Mouse (Mus musculus) testis, adult 2 months (tissue): ENCODE measurements around the gene Shroom1. TPM values are rescaled to one million over a fixed set of nuclear protein-coding genes. Genes with fewer than 3 reads are reported as not detected.

Source experiments
- H3K27ac ChIP-seq: fragments of 200-500 bp; 2 replicates; pipeline ENCODE4 v1.5.1; 2012; ENCODE audit warnings: low read depth, low read length; ENCODE audit not compliant: control insufficient read depth, insufficient read depth
- H3K27me3 ChIP-seq: fragments of 200-500 bp; 2 replicates; pipeline ENCODE4 v1.6.1; 2012; ENCODE audit warnings: mild to moderate bottlenecking, low read length, moderate library complexity; ENCODE audit not compliant: control insufficient read depth, insufficient read depth
- H3K36me3 ChIP-seq: fragments of 200-500 bp; 2 replicates; pipeline ENCODE4 v1.6.1; 2012; ENCODE audit warnings: mild to moderate bottlenecking, low read length; ENCODE audit not compliant: control insufficient read depth, insufficient read depth
- H3K4me1 ChIP-seq: fragments of 200-500 bp; 2 replicates; pipeline ENCODE4 v1.6.1; 2012; ENCODE audit warnings: low read length; ENCODE audit not compliant: control insufficient read depth, insufficient read depth
- H3K4me3 ChIP-seq: fragments of 200-500 bp; 2 replicates; pipeline ENCODE4 v1.5.1; 2012; ENCODE audit warnings: low read depth, mild to moderate bottlenecking, low read length, moderate library complexity, mixed read lengths; ENCODE audit not compliant: control insufficient read depth
- CTCF ChIP-seq: fragments of 200-500 bp; IDR thresholded peaks from 2 replicates; pipeline ENCODE4 v1.5.1; 2012; ENCODE audit warnings: low read depth, mild to moderate bottlenecking, inconsistent platforms, low read length, moderate library complexity; ENCODE audit not compliant: control insufficient read depth, insufficient read depth, insufficient replicate concordance
- POLR2A ChIP-seq: fragments of 200-500 bp; IDR thresholded peaks from 2 replicates; pipeline ENCODE4 v1.6.1; 2012; ENCODE audit warnings: low read depth, mild to moderate bottlenecking, inconsistent platforms, low read length, moderate library complexity; ENCODE audit not compliant: control insufficient read depth
- polyA plus RNA-seq: library from polyadenylated mRNA; depleted of rRNA; stranded (reverse); fragments of >200 nt; gene quantifications from 2 replicates; pipeline ENCODE4 v1.2.3, GENCODE M21; 2012; rRNA removed

The Shroom1 gene
- 0.41 and 1.1 TPM in 2 replicates for polyA plus RNA-seq

DNA sequence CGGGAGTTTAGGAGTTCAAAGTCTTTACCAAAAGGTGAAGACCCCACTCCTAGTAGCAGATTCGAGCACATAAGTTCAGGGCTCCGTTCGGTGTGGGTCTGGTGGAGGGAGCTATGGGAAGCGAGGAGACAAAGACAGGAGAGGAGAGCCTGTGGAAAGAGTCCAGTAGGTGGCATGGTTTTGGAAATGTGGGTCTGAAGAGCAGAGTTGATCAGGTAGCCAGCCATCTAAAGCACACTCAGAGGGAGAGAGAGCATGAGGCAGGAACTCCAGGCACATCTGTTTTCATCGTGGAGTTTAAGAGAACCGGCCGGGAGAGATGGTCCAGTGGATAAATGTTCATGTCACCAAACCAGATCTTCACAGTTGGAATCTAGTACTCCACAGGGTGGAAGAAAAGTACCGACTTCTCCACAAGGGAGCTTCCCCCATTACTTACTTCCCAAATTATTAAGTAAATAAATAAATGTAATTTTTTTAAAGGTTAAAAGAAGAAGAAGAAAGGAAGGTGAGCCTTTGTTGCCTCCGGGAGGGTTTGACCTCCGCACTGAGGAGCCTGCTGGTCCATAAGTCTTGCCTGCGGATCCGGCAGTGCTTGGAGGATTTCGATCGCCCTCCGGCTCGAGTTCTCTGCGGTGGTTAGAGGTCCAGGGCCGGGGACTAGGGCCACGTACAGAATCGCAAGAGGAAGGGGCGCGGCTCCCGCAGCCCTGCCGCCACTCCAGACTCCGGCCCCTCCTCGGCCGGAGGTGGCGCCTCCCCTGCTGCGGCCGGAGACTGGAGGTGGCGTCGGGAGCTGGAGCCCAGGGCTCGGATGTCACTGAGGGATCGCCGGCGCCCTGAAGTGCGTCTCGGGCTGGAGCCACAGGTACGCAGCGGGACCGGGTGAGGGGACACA lies at the start of gene Shroom1, which contains the start of gene Gm10447:
Shroom1 (plus strand) TSS at position 732 of the 898 bp plus-strand sequence.
Gm10447 (minus strand) TSS at position 637 of the 898 bp plus-strand sequence.
- Histone ChIP-seq H3K27ac (no peak within 1 kb of the TSS), H3K27me3 (no peaks in the 10 kb centered on the region; the same call in 1 of the 2 replicates), H3K4me1 (peaks cover 4% of the 10 kb centered on the region; the same call in 1 of the 2 replicates), H3K4me3 (peak within 1 kb of the TSS; percentile 43), H3K36me3 (no peaks in the 10 kb centered on the region)
- TF ChIP-seq POLR2A (no peak), CTCF (no peak)

- TF ChIP-seq CTCF (no peak), POLR2A (no peak)
- H3K36me3 ChIP-seq, result peaks cover 1% of the 10 kb centered on the region; the same call in 1 of the 2 replicates
These were observed 45.3 kb upstream of the Shroom1 start for GRCm38 (mm10) chr11:53411738-53412137.

DNA sequence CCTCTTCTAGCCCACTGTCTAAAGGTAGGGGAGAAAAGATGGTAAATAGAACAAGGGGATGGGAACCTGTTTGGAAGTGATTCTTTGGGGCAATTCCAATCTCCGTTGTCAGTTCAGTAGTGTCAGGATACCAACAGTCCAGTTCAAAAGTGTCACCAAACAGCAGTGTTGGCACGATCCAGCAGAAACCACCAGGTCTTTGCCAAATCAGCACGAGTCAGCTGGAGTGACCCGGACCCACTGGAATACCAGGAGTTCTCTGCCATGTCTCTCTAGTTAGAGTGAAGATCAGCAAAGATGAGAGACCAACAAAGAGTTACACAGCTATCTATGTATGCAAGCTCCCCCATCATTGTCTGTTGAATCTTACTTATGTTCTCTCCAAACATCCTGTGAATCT lies 43.1 kb upstream of the Shroom1 start:
- H3K27me3 ChIP-seq, result no peaks in the 10 kb centered on the region
- no peaks in the 10 kb centered on the region for H3K4me1 ChIP-seq
- H3K4me3 ChIP-seq, result no peak overlapping the region
- TF ChIP-seq POLR2A (no peak), CTCF (no peak)
- H3K36me3 ChIP-seq, result peaks cover 1% of the 10 kb centered on the region; the same call in 1 of the 2 replicates
- no peak overlapping the region for H3K27ac ChIP-seq

More at GRCm38 (mm10) chr11:53411738-53412137, 45.3 kb upstream of the Shroom1 start:
- no peaks in the 10 kb centered on the region for H3K4me1 ChIP-seq
- no peak overlapping the region for H3K27ac ChIP-seq
- H3K4me3 ChIP-seq, result no peak overlapping the region
- H3K27me3 ChIP-seq, result no peaks in the 10 kb centered on the region

DNA sequence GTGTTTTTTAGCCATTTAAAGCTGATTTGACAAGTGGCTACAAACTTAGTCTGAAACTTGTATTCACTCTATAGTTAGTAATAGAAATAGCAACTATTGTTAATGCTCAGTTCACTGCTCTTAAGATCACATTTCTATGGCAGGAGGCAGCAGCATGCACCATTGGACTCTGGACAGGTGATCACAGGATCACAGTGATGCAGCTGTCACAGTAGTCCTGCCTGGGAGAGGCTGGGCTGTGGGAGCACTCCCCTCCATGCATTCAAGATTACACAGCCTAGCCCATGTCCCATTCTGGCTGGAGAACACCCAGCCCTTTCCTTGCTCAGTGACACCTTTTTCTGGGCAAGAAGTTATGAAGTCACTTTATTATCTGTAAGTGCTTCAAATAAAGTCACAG lies 39.0 kb upstream of the Shroom1 start:
- Histone ChIP-seq H3K36me3 (no peaks in the 10 kb centered on the region), H3K27ac (no peak overlapping the region), H3K4me3 (no peak overlapping the region), H3K4me1 (no peaks in the 10 kb centered on the region), H3K27me3 (no peaks in the 10 kb centered on the region)
- no peak for TF ChIP-seq CTCF
- no peak for TF ChIP-seq POLR2A

DNA sequence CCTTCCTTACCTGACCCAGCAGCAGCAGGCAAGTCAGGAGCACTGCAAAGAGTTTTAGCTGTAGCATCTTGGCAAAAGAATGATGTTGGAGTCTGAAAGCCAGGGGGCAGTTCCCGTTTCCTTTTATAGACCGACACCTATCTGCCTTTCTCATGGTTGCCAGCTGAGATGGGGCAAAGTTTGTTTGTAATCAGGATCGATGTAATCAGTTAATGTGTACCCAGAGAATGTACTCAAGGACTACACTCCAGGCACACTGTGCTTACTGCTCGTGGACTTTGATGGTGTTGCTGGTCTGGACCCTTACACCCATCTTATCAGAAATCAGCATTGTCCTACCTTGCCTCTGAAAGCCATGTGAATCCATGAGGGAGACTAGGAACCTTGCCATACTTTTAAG lies 34.0 kb upstream of the Shroom1 start, which contains the start of gene Leap2:
Leap2 (minus strand) TSS at position 135 of the 400 bp plus-strand sequence.
- H3K27ac ChIP-seq, result no peak within 1 kb of the TSS
- H3K4me3 ChIP-seq, result no peak within 1 kb of the TSS
- no peaks in the 10 kb centered on the region for H3K4me1 ChIP-seq
- TF ChIP-seq CTCF, result no peak
- TF ChIP-seq POLR2A, result no peak
- H3K36me3 ChIP-seq, result no peaks in the 10 kb centered on the region
- H3K27me3 ChIP-seq, result no peaks in the 10 kb centered on the region

DNA sequence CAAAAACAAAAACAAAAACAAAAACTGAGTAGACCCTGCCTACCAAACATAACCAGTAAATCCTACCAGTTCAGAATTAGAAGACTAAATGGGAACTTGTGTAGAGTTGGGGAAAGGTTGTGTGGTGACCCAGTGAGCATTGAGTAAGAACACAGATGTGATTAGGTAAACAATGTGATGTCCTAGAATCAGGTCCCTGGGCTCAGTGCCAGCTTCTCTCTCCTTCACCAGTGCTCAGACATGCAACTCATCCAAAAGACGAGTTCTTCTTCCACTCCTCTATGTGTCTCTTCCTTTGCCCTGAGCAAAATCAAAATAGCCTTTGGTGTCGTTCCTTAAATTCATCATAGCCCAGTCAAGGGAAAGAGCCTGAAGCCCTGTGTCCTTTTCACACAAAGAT lies 32.2 kb upstream of the Shroom1 start:
- Histone ChIP-seq H3K4me1 (peaks cover 4% of the 10 kb centered on the region), H3K36me3 (no peaks in the 10 kb centered on the region), H3K4me3 (no peak overlapping the region), H3K27me3 (no peaks in the 10 kb centered on the region), H3K27ac (no peak overlapping the region)
- TF ChIP-seq POLR2A (no peak), CTCF (no peak)

- peaks cover 4% of the 10 kb centered on the region for H3K4me1 ChIP-seq
- H3K36me3 ChIP-seq, result no peaks in the 10 kb centered on the region
- H3K4me3 ChIP-seq, result no peak overlapping the region
- no peaks in the 10 kb centered on the region for H3K27me3 ChIP-seq
- H3K27ac ChIP-seq, result no peak overlapping the region
- TF ChIP-seq POLR2A (no peak), CTCF (no peak)
These were observed 31.8 kb upstream of the Shroom1 start for GRCm38 (mm10) chr11:53425251-53425650.
